Mouse (Mus musculus): ENCODE data around the gene Hmgn1.
"Not testable (repeated sequence)": the region's sequence is repeated elsewhere in the genome, so short reads cannot be mapped to it uniquely, and the experiment has no call there.

Hmgn1 gene

DNA sequence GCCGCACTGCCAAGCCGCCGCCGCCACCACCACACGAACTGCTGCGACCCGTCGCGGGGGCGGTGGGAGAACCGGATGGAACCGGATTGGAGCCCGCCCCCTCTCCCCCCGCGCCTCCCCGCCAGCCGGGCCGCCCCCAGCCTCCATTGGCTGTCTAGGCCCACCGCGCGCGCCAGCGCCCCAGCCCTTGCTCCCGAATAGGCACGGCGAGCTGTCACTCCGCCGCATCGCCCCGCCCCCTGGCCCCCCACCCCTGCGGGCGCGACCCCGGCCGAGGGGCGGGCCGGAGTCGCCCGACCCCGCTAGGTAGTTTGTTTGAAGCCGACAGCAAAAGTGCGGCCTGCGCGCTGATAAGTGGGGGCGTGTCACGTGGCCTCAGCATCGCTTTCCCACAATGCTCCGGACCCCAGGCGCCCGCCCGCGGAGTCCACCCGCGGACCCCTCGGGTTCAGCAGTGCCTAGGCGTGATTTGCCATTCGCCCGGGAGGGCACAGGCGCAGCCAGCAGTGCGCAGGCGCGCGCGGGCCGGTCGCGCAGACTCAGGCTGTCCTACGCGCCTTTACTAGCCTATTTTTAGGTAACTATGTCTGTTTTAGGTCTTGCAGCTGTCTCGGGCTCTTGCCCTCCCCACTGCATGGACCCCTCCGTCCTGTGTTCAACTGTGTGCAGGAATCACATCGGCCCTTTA lies at the start of gene Hmgn1:
TSS of gene Hmgn1 (minus strand) at position 73 of the 688 bp plus-strand sequence.
- DNase-seq (ENCODE audit: low spot score), result peak; percentile 94

DNA sequence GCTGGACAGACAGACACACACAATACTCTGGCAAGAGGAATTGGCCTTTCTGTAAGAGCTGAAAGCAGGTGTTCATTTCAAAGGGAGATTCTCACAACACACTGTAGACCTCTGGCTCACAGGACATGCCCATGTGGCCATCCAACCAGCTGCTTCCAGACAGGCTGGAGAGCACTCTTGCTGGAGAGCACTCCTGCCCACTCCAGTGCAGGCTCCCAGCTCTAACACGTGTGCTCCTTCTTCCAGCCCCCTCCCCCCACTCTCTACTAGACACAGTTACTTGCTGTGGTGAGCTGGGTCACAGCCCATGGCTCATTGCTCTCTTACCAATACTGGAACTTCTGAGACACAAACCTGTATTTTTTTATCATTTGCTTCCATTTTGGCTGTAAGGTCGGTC lies 47.9 kb upstream of the Hmgn1 start:
- no peak for DNase-seq (ENCODE audit: low spot score)

DNA sequence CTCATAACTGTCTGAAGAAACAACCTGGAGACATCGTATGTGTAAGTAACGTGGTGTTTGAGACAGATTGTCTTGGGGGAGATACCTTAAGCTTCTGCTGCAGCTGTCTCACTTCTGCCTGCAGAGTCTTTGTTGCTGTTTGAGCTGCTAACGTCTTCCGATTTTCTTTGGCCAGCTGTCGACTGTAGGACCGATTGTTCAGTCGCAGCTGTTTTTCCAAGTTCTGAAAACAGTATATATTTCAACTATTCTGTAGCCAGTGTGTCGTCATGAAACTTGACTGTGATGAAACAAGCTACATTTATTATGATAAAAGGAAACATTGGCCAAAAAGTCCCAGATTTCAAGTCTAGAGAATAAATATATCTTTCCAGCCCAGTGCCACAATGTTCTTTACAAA lies 46.1 kb upstream of the Hmgn1 start:
- no peak for DNase-seq (ENCODE audit: low spot score)

DNA sequence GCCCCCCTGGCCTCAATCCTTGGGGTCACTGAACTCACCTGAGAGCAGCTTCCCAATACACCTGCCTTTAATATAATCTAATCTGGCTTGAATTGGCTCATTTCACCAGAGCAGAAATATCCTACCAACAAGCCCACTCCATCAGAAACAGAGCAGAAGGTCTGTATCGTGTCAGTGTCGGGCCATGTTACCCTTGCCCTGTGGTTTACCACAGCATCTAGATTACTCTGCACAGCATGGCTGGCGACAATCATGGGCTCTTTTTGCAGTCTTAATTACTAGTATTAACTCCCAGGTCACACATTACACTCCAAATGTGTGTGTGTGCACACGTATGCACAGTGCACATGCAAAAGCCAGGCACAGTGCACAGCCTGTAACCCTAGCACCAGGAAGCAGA lies 41.3 kb upstream of the Hmgn1 start:
- DNase-seq (ENCODE audit: low spot score), result no peak

DNA sequence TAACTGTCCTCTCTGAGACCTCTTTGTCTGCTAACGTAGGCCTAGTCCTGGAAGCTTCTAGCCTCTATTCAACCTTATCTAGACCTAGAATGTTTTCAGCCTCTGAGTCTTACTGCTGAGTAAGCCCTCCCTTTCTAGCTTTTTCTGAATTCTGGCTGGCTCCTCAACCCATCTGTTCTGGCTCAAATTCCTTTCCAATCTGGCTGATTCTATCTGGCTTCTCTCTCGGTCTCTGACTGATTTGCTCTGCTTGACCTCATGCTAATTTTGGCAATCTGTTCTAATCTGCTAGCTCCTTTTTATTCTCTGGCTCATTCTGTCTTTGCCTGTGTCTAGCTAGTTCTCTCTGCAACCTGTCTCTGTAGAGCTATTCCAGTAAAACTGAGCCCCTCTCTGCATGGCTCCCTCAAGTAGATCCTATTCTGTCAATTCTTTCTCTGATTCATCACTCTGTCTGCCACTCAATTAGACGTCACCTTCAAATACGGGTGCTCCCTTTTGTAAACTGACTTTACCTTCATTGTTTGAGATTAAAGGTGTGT lies 38.3 kb upstream of the Hmgn1 start:
- DNase-seq (ENCODE audit: low spot score), result no peak

DNA sequence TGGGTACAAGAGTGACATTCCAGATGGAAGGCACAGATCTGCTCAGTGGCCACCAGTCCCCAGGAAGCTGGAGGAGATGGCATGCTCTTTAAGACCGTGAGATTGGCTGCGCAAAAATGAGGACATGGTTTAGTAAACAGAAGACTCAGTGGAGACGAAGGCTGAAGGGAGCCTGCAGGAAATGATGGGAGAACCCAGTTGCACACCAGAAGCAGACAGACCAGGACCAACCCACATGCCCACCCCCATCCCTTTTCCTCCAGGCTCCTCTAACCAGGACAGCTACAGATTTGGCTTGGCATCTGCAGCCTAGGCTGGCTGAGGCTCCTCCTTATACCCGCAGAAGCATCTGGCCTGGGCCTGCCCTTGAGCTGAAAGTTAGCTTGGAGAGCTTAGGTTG lies 33.8 kb upstream of the Hmgn1 start:
- DNase-seq (ENCODE audit: low spot score), result no peak

DNA sequence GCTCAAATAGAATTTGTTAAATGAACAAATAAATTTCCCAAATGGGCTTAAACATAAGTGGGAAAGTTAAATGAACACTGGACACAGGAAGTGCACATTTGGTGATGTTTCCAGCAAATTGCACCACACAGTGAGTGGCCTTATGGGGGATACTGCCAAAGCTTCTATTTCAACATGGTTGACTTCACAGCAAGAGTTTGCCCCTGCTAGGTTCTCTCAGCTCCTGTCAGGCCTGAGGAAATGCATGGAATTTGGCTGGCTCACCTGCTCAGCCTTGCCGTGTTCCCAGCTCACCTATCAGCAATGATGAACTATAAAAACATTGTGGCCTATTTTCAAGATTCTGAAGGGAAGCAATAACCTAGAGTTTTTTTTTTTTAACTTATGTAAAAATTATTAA lies 33.4 kb upstream of the Hmgn1 start:
- no peak for DNase-seq (ENCODE audit: low spot score)

DNA sequence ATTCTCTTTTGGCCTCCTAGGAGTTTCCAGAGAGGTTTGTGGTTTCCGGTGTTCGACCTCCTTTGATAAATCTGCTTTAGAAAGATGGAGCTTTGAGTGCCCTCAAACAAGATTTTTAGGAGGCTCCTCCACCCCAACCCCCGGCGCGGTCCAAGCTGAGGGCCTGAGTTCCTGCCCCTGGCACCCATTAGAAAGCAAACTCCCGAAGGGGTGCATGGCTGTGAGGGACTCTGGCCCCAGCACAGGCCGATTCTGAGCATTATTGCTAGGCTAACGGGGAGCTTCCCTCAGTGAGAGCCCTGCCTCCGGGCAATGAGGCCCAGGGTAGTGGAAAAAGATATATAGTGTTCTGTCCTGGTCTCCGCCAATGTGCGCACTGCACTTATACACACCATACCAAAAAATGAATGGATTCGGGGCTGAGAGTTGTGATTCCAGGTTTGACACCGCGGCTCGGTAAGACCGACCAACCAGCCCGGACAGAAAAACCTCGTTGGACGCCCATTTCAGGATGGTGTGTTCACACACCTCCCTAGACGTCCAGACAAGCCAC lies 32.3 kb upstream of the Hmgn1 start:
- DNase-seq (ENCODE audit: low spot score), result no peak

DNA sequence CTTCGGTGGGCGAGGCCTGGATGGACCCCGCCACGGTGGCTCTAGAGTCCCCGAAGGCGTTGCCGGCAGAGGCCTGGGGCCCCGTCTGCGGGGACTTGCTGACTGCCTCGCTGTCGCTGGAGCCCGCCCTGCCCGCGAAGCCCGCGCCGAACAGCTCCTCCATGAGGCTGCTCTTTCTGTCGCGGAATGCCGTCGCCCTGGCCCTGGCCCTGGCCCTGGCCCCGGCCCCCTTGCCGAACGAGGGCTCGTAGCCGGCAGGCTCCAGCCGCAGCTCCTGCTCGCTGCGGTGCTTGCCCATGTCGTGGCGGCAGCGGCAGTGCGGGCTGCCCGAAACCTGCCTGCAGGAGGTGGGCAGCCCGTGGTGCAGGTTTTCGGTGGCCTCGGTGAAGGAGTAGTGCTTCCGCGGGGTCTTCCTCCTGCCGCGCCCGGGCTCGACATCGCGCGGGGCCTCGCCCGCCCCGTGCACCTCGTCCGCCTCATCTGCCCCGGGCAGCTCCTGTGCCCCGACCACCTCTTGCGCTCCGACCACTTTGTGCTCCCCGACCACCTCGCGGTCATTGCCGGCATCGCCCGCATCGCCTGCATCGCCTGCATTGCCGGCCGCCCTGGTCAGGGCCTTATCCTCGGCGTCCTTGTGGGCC lies 31.7 kb upstream of the Hmgn1 start:
- peak; percentile 40 for DNase-seq (ENCODE audit: low spot score)

DNA sequence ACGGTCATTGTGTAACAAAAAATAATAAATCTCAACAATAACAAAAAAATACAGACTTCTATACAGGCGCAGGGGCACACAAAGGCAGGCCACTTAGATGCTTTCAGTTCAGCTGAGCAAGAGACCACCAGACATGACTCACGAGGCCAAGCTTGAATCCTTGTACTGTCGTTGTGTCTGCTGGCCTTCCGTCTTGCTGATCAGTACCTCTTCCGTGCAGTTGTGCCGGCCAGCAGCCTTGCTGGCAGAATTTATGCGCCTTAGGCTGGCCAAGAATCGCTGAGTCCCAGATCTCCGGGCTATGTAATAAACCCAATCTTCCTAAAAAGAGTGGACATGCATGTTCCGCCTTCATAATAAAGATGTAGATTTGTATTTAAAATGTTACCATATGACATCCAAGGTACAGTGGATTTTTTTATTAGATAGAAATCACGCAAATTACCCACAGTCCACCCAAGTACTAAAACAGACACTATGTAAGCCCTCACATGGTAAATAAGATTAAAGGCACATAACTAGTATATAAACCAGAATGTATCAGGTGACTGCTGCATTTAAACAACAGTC lies 31.1 kb upstream of the Hmgn1 start:
- no peak for DNase-seq (ENCODE audit: low spot score)

DNA sequence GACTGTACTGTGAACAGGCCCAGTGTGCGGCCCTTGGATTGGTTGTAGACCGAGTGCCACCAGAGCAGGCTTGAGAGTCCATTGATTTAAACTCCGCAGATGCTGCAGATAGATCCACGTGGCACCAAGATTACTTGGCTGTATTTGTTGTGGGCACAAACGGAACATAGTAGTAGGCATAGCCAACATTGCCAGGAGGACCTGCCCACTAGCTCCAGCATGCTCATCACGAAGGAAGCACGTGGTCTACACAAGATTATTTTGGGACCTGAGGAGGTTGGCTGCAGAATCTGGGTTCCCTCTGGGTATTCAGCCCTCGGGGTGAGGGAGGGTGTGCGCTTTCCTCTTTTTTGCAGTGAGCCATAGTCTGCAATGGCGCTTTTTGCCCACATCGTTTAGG lies 29.6 kb upstream of the Hmgn1 start:
- no peak for DNase-seq (ENCODE audit: low spot score)

DNA sequence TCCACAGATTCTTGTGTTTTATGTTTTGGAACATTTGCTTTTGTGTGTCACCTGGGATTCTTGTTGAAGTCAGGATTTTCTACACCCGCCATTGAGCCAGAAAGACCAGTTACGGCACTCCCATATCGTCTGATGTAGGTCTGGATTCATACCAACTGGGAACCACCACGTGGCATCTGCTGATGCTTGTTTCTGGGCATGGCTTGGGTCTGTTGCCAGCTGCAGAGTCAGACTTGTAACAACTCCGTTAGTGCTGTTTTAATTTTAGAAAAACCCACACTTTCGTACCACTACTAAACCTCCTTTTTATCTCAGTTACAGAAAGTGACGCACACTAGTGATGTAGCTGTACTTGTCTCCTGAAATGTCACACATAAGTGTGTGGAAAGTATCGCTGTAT lies 28.5 kb upstream of the Hmgn1 start:
- DNase-seq (ENCODE audit: low spot score), result no peak

DNA sequence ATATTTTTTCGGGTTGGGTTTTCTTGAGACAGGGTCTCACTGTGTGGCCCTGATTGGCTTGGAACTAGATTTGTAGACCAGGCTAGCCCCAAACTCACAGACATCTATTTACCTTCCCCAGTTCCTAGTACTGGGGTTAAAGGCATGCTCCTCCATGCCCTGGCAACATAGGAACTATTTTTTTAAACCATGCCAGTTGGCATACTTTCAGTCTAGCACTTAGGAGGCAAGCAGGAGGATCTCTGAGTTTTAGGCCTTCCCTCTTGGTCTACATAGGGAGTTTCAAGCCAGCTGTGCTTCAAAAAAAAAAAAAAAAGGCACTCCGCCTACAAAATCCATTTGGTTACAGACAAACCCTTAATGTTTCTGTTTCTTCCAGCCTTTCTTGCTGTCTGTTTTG lies 26.9 kb upstream of the Hmgn1 start:
- no peak for DNase-seq (ENCODE audit: low spot score)

DNA sequence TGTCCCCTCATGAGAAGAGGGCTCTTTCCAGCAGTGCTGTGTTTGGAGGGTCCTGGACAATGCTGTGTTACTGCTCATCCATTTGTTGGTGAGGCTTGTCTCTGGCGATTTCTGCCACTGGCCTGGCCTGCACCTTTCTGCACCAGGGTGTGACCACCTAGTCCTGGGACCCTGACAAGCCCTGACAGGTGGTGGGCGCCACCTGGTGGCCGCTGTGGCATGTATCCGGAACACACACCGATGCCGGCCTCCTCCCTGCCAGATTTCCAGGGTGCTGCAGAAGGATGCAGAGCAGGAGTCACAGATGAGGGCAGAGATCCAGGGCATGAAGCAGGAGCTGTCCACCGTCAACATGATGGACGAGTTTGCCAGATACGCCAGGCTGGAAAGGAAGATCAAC lies 24.0 kb upstream of the Hmgn1 start:
- peak; percentile 59 for DNase-seq (ENCODE audit: low spot score)

DNA sequence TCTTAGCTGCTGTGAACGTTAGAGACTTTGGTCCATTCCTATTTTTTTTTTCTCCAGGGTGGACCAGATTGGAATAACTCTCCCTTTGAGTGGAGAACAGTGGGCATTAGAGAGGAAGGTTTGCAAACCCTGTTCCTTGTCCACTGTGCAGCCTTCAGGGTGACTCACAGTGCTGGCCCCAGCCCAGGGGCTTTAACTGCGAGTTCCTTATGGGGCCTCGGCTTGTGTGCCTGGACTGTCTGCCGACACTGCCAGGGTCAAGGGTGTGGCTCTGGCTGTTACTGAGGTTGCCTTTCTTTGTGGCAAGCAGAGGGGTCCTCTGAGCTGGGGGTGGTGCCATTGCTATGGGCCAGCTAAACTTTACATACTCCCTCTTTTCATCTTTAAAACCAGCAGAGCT lies 23.5 kb upstream of the Hmgn1 start:
- no peak for DNase-seq (ENCODE audit: low spot score)

DNA sequence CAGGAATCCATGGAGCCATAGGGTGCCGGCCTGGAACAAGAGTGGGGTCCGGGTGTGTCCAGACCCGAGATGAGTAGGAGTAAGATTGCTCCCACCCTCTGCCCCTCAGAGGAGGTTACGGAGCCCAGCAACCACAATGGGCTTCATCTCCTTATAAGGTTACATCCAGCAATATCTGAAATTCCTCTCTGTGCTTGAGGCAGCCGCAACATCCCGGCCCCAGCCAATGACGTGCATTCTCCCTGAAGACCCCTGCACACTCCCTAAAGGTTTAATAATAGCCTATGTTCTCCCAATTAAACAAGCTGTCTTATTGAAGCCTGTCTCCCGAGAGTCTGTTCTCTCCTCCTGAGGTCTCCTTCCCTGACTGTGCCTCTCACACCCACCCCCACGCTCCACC lies 21.8 kb upstream of the Hmgn1 start:
- no peak for DNase-seq (ENCODE audit: low spot score)

DNA sequence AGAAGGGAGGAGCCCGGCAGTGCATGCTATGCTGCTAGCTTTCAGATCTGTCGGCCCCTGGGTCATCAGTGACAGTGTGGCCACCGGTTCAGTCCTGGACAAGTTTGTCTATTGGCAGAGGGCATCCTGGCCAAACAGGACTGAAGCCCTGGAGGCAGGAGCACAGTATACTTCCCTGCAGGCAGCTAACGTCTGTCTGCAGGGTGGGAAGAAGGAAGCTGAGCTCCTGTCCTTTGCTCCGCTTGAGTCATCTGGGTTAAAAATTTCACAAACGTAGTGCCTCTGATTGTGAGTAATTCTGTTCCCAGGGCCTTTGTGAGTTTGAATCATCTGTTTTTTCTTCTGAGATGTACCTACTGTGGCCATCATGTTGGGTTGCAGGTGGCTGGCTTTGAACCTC lies 21.3 kb upstream of the Hmgn1 start:
- DNase-seq (ENCODE audit: low spot score), result no peak

DNA sequence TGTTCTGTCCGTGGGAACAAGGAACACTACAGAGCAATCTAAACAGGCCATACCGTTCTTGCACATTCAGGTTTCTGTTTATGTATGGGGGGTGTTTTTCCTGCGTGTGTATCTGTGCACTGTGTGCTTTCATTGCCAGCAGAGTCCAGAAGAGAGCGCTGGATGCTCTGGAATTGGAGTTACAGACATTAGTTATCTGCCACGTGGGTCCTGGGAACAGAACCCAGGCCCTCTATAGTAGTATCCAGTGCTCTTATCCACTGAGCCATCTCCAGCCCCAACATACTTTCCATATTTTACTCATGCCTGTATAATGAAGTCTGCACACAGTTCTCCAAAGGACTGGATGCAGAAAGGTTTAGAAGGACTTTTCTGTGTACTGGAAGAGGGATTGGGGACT lies 18.3 kb upstream of the Hmgn1 start:
- no peak for DNase-seq (ENCODE audit: low spot score)

DNA sequence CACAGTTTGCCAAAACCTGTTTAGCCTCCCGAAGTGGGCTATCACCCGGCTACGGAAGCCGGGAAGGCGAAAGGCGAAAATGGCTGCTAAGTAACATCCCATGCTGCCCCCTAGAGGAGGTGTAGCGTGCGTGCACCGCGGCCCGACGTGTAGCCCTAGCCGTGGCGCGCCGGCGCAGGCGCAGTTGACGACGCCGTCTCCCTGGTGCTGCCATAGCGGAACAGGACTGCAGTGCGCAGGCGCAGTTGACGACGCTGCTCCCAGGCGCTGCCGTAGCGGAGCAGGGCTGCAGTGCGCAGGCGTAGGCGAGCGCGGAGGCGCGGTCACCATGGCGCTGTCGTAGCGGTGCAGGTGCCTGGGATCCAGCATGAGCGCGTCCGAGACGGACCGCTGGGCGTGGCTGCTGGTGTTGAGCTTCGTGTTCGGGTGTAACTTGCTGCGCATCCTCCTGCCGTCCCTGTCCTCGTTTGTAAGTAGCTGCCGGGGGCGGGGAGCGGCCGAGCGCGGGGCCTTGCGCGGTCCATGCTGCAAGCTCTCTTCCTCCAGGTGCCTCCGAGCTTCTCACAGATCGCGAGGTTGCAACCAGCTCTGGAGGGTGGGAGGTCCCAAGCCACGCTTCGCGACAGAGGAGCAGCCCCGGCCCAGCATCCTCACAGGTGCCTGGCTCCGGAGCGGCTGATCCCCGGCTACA lies 17.7 kb upstream of the Hmgn1 start, which contains the start of gene Wrb:
TSS of gene Wrb (plus strand) at position 298 of the 691 bp plus-strand sequence.
- DNase-seq (ENCODE audit: low spot score), result peak; percentile 100

DNA sequence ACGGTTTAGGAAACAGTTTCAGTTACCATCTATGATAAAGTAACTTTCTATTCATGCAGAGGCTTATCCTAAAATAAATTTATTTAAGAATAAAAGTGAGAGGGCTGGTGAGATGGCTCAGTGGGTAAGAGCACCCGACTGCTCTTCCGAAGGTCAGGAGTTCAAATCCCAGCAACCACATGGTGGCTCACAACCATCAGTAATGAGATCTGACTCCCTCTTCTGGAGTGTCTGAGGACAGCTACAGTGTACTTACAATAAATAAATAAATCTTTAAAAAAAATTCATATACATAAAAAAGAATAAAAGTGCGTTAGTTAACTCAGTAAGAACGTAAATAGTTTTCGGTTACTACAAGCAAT lies 17.2 kb upstream of the Hmgn1 start:
- DNase-seq (ENCODE audit: low spot score), result not testable (repeated sequence)

DNA sequence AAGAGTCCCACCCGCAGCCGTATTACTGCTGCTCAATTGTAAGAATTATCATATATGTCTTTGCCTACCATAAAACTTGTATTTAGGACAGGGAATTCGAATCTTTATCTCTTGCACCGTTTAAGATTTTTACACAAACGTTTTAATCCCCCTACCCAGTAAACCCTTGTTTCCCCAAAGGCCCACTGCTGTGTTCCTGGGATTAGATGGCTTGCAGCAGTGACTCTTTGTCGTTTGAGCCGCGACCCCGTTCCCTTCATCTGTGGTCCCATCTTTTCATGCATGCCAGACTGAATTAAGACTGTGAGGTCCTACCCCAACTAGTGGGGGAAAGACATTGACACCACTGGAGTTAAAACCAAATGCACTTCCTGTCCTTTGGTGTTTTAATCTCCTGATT lies 937 bp upstream of the Hmgn1 start:
- DNase-seq (ENCODE audit: low spot score), result no peak

DNA sequence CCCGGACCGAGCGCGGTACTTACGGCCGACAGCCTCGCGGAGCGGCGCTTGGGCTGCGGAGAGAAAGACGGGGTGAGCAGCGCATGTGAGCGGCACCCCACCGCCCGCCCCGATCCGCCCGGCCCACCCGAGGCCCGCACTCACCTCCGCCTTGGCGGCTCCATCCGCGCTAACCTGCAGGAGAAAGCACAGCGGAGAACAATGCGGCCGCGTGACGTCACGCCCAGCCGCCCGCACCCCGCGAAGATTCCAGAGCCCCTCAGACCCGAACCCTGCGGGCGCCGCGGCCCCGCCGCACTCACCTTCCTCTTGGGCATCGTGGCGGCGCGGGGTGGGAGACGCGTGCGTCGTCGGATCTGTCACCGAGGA lies 257 bp downstream of the Hmgn1 start:
- no peak for DNase-seq (ENCODE audit: low spot score)

All from T-cell, adult 2 months (primary cell).